Mouse (Mus musculus): Measurements from ENCODE around the gene Htr1a. TPM values are rescaled to one million over a fixed set of nuclear protein-coding genes. Genes with fewer than 3 reads are reported as not detected.

Htr1a gene
- total and polyA plus RNA-seq, 2 experiments from 2014 or later: not detected

- TF ChIP-seq CTCF (IDR thresholded peaks at IDR 0.05; ENCODE audit: low read depth) (no peak), EP300 (IDR thresholded peaks at IDR 0.05; ENCODE audit: low read depth) (no peak)
- H3K9ac ChIP-seq (replicated peaks; ENCODE audit: low read depth, low read length): no peak overlapping the region
- H3K9me3 ChIP-seq (replicated peaks; ENCODE audit: control insufficient read depth, low read length): no peaks in the 10 kb centered on the region
- H3K4me3 ChIP-seq (ENCODE audit: low read depth, low read length): no peak overlapping the region
- H3K27me3 ChIP-seq (ENCODE audit: control insufficient read depth, insufficient read depth, low read length): 0 out of 2 replicates have a peak, but pooled peaks cover 2% of the 10 kb centered on the region
- no peak overlapping the region for H3K27ac ChIP-seq (ENCODE audit: low read depth)
- no peak overlapping the region for H3K4me2 ChIP-seq (ENCODE audit: low read depth, low read length)
- H3K4me1 ChIP-seq (ENCODE audit: control insufficient read depth, insufficient read depth): no peaks in the 10 kb centered on the region
- ATAC-seq (ENCODE audit: insufficient read depth, low read depth) (no peak), DNase-seq (ENCODE audit: low spot score) (no peak)
- H3K36me3 ChIP-seq (replicated peaks; ENCODE audit: control insufficient read depth, insufficient read depth, low read length): no peaks in the 10 kb centered on the region
- 79% methylated on average over 3 of the region's 3 CpGs for WGBS
Observed at GRCm38 (mm10) chr13:105451536-105451935, 8.1 kb downstream of the Htr1a start.

Other genes starting within 250 kb of the Htr1a start
- 0.31 and 2.1 TPM in 2 replicates for gene Rnf180, start 148.8 kb upstream of the Htr1a start, total RNA-seq (2014; rRNA removed; ENCODE audit: low replicate concordance)
- gene Rnf180, start 148.8 kb upstream of the Htr1a start, polyA plus RNA-seq (2015; fragmentation: Nextera tagmentation; extraction: Ambion mirVana): 0.96 and 1.2 TPM in 2 replicates